In the genomic region with DNA sequence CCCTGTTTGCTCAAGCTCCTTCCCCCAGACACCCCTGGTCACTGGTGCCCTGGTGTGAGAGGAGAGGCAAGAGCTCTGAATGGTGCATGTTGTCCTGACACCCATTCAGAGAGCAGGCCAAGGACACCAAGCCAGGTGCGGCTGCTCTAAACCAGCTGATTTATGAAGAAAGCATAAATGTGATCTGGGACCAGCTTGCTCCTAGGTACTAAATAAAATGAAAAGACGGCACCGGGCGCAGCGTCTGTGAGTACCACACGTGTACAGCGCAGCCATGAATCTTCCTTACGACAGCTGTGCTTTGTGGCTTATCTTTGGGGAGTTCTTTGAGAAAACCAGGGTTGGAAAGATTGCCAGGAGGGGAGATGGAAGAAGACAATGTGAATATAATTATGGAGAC, we compare ENCODE assay signal across 24 mouse cellular contexts. TPM values are rescaled to one million over a fixed set of nuclear protein-coding genes. Genes with fewer than 3 reads are reported as not detected.
"Had no signal": no experiment of that assay in that cellular context is flagged by ENCODE, and none has a peak within 500 bp of the region (broad histone marks: within the 10 kb centered on the region; RNA-seq: fewer than 3 reads in every experiment).

No protein-coding gene starts in this region.

- H3K27ac ChIP-seq: heart, embryonic 10.5 days; hindbrain, embryonic 13.5 days; hindbrain, postnatal 0 days; kidney, embryonic 15.5 days; kidney, postnatal 0 days; limb, embryonic 13.5 days; limb, embryonic 15.5 days; liver, embryonic 12.5 days had no signal

- H3K36me3 ChIP-seq: heart, embryonic 10.5 days; heart, embryonic 12.5 days; hindbrain, embryonic 13.5 days; kidney, embryonic 15.5 days; limb, embryonic 13.5 days; limb, embryonic 15.5 days; liver, embryonic 12.5 days had no signal

- DNase-seq: gastrocnemius, postnatal 14 days; gastrocnemius, postnatal 36 days; heart, adult 18-20 months; heart, postnatal 10 days; heart, postnatal 36 days; kidney, adult 11 months; kidney, adult 2 months; kidney, adult 9 months; kidney, postnatal 14 days; kidney, postnatal 36 days; layer of hippocampus, adult 9-11 months; layer of hippocampus, postnatal 36 days; left cerebral cortex, postnatal 4 days had no signal

- H3K9me3 ChIP-seq: hindbrain, embryonic 13.5 days; kidney, embryonic 15.5 days; limb, embryonic 15.5 days; liver, embryonic 12.5 days had no signal

- ATAC-seq: hindbrain, postnatal 0 days; intestine, embryonic 16.5 days; liver, embryonic 12.5 days had no signal

- H3K4me2 ChIP-seq: heart, embryonic 12.5 days; hindbrain, embryonic 13.5 days; kidney, embryonic 15.5 days; limb, embryonic 13.5 days; limb, embryonic 15.5 days; liver, embryonic 12.5 days had no signal

- H3K4me3 ChIP-seq: heart, embryonic 10.5 days; heart, embryonic 12.5 days; hindbrain, embryonic 13.5 days; kidney, embryonic 15.5 days; limb, embryonic 13.5 days; limb, embryonic 15.5 days; liver, embryonic 12.5 days had no signal

- H3K4me1 ChIP-seq: heart, embryonic 10.5 days; heart, embryonic 12.5 days; kidney, embryonic 15.5 days; limb, embryonic 13.5 days; limb, embryonic 15.5 days; liver, embryonic 12.5 days had no signal

- H3K9ac ChIP-seq: heart, embryonic 12.5 days; hindbrain, embryonic 13.5 days; kidney, embryonic 15.5 days; limb, embryonic 13.5 days; limb, embryonic 15.5 days; liver, embryonic 12.5 days had no signal

RNA-seq across cellular contexts. Expression of gene Galnt9, which starts 8.2 kb away (rescaled TPM):
- polyA plus RNA-seq: heart, embryonic 10.5 days; heart, embryonic 12.5 days; limb, embryonic 11.5 days; liver, embryonic 12.5 days had no signal
